Mouse (Mus musculus): ENCODE measurements around the gene Atp6v0a4. TPM values are rescaled to one million over a fixed set of nuclear protein-coding genes. Genes with fewer than 3 reads are reported as not detected.

The Atp6v0a4 gene
- 2.5 and 3.7 TPM in 2 replicates for polyA plus RNA-seq (2015; fragmentation: Nextera tagmentation; extraction: Ambion mirVana)

DNA sequence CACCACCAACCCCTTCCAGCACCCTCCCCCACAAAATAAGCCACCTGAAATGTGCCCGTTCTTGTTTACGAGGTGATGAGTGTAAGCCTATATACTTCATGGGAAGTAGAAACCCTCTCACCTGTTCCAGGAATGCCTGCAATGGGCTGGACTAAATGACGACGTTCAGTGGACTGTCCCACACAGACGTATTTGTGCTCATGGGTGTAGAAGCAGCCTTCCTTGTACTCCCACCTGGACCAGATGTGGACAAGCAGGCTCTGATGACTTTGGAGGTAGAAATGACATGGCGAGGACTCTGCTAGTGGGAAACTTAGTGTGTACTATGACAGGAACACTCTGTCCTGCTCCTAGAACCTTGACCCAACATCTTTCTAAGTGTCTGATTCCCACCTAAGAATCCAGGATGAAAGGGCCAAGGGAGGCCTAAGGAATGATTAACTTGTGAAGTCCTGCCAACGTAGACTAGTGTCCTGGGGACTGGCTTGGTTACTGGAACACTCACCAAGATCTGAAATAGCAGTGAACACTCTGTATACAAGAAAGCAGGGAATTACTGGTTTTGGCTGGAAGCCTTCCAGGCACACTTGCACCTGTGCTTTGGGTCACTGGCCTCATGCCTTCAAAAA lies at the start of gene Atp6v0a4:
TSS of gene Atp6v0a4 (minus strand) at position 380 of the 629 bp plus-strand sequence.

DNA sequence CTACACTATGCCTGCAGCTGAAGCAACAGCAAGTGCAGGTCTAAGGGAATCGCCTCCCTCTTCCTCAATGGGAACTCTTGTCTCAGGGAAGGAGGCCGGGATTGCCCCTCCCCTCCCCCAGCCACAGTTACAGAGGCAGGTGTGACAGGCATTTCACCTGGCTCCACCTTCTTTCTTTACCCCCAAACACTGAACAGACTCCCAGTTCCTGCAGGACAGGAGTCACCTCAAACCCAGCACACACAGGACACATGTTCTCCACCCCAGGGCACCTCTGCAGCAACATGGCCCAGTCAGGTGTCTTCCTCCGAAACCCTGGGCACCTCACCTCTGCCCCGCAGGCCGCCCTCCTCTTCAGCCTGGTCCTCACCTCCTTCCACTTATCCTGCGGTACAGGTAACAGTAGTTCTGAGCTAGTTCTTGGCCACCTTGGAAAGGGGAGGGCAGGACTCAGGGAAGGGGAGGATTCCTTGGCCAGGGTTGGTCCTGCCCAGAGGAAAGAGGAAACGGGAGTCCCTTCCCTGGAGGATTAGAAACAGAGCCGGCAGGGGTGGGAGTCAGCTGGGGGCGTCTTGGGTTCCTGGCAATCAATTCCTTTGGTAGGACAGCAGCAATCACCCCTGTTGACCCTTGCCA lies 15.1 kb downstream of the Atp6v0a4 start, which contains the start of gene Tmem213:
TSS of gene Tmem213 (plus strand) at position 96 of the 636 bp plus-strand sequence.

GRCm38 (mm10) chr6:38046838-38047237 lies 77.5 kb downstream of the Atp6v0a4 start, which contains the start of gene Svopl:
Gene Svopl (minus strand): TSS chr6:38046996.

Other genes starting within 250 kb of the Atp6v0a4 start
- gene Svopl, start 77.6 kb downstream of the Atp6v0a4 start, polyA plus RNA-seq (2015; fragmentation: Nextera tagmentation; extraction: Ambion mirVana): 1.3 and 1.9 TPM in 2 replicates
- not detected in 2 replicates for gene Tmem213, start 15.3 kb downstream of the Atp6v0a4 start, polyA plus RNA-seq (2015; fragmentation: Nextera tagmentation; extraction: Ambion mirVana)
- 1.1 and 1.2 TPM in 2 replicates for gene D630045J12Rik, start 129.4 kb upstream of the Atp6v0a4 start, polyA plus RNA-seq (2015; fragmentation: Nextera tagmentation; extraction: Ambion mirVana)
- gene Zc3hav1l, start 174.7 kb upstream of the Atp6v0a4 start, polyA plus RNA-seq (2015; fragmentation: Nextera tagmentation; extraction: Ambion mirVana): 2.7 and 3.2 TPM in 2 replicates
- 14.1 and 15.0 TPM in 2 replicates for gene Zc3hav1, start 230.0 kb upstream of the Atp6v0a4 start, polyA plus RNA-seq (2015; fragmentation: Nextera tagmentation; extraction: Ambion mirVana)

Measured in urinary bladder, postnatal 0 days (tissue).